Mouse (Mus musculus) skeletal muscle tissue, adult 2 months (tissue): ENCODE measurements at regions not wholly inside any gene's neighbourhood (a gene's known extent, or its start where the extent isn't known, plus 50 kb on each side); places are given as distances from the start of the nearest gene placed in this dataset.

Experiments used
- DNase-seq: peaks from one replicate; pipeline ENCODE4 v3.0.0-alpha.2; 2012; ENCODE audit warnings: low read depth, low spot score

- DNase-seq: peak; percentile 55
These were observed 3638.1 kb upstream of the Gm7489 start for GRCm38 (mm10) chr15:50246418-50247186.

DNA sequence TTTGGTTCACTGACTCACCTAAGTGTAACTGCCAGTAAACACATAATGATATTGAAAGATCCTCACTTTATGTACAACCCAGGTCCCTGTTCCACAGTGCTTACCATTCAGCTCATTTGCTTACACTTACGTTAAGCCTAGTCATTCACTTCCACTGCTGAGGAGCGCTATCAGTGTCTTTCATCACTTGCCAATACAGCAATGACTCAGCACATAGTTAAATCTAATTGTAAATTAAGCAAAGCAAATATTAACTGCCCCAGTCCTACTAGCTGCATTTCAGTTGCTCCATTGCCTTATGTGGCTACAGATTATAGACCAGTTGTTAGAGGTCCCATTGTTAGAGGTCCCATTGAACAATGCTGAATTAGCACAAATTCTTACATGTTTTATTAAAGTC is 3624.6 kb upstream of the Gm7489 start:
- no peak for DNase-seq

DNA sequence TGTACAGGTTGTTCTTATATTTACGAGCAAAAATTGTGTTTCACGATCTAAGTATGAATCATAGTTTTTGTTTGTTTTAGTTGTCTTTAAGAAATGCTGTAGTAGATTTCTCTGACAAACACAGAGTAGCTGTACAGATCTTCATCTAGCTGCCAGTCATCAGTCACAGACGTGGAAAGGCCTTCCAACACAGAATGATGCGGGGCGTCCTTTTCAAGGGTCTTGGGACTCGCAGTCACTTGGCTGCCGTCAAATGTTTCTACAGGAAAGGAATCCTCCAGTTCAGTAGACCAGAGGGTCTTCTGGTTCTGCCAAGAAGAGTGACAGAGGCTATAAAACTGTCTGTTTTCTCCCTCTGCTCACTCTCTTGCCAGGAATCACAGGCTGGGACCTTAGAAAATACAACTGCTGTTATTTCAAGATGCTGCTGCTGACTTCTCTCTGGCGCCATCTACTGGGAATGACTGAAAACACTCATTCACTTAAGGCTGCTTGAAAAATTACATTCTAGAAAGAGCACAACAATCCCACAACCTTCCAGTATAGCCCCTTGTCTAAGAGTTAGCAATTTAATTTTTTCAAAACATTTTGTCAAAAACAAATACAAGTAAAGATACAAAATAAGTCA is 3623.3 kb upstream of the Gm7489 start:
- peak; percentile 50 for DNase-seq

- DNase-seq: no peak
These were observed 3617.2 kb upstream of the Gm7489 start for GRCm38 (mm10) chr15:50267542-50267941.

DNA sequence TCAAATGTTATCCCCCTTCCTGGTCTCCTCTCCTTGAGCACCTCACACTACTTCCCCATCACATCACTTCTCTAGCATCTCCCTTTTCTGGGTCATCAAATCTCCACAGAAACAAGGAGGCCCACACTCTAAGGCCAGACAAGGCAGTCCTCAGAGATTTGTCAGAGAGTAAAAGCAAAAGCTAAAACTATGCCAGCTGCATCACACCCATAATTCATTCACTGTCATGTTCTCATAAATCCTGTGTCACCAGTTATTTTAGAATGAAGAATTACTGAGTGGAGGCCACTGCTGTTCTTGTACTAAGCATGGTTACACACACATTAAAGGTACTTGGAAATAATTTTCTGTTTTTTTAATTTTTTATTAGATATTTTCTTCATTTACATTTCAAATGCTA is 3613.1 kb upstream of the Gm7489 start:
- no peak for DNase-seq

- no peak for DNase-seq
These were observed 3602.1 kb upstream of the Gm7489 start for GRCm38 (mm10) chr15:50282576-50282975.

DNA sequence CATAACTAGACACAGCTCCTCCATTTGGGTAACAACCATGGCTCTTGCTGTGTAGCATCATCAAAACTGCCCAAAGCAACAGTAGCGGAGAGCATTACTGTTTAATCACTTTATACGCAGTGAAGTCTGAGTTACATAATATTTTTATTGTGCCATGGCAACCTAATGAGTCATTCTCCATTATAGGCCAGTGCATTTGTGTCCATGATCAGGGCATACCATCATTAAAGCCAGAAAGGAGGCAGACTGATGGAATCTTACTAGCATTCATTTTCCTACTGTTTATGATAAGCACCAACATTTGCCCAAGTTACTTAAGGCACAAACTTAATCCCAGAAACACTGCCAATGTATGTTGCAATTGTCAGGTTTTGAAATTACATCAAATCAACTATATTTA is 3601.2 kb upstream of the Gm7489 start:
- no peak for DNase-seq

DNA sequence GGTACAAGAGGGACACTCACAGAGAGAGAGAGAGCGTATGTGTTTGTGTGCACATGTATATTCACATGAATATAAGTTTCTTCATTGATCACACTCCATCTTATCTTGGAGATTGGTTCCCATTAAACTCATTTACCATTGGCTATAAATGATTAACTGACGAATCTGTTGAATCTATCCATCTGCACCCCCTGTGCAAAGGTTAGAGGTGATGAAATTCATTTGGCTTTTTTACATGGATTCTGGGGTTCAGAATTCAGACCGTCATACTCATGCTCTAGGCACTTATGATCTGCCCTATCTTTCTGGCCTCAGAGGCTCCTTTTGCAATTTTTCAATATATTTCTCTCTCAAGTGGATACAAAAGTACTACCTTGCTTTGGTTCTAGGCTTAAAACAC is 3582.9 kb upstream of the Gm7489 start:
- no peak for DNase-seq

- DNase-seq: no peak
These were observed 3580.6 kb upstream of the Gm7489 start for GRCm38 (mm10) chr15:50304085-50304484.

DNA sequence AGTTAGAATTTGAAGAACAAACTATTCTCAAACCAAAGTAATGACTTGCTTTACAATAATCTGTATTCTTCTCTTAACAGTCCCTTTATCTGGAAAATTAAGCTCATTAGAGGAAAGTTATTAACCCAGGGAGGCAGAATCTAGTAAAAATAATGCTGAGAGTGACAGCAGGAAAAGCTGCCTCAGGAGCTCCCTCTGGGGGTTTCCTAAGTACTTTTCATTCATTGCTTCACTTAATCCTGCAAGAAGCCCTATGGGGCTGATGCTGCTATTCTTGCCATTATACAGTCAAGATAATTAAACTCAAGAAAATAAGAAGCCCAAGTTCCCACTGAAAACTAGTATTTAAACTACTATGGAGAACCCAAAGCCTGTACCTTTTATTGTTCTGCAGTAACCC is 3563.9 kb upstream of the Gm7489 start:
- DNase-seq: no peak

- no peak for DNase-seq
These were observed 3539.2 kb upstream of the Gm7489 start for GRCm38 (mm10) chr15:50345536-50345935.

GRCm38 (mm10) chr15:50346953-50347352 is 3537.8 kb upstream of the Gm7489 start:
- no peak for DNase-seq

GRCm38 (mm10) chr15:50360033-50360988 is 3524.4 kb upstream of the Gm7489 start:
- no peak for DNase-seq

DNA sequence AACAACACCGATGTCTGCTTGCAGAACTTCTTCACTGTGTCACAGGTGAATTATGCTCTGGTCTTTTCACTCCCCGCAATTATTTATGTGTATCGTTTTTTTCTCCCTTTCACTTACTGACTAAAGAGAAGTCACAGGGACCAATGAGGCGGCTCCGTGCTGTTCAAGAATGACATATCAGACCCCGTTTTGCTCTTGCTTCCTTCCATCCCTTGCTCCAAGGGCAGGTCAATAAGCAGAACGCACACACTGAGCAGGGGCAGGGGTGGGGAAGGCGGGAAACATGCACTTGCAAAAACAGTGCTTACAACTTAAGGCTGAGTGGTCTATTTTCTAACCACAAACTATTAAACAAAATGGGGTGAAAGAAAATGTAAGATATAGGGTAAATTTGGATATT is 3523.4 kb upstream of the Gm7489 start:
- DNase-seq: no peak

GRCm38 (mm10) chr15:50361751-50362507 is 3522.8 kb upstream of the Gm7489 start:
- no peak for DNase-seq

DNA sequence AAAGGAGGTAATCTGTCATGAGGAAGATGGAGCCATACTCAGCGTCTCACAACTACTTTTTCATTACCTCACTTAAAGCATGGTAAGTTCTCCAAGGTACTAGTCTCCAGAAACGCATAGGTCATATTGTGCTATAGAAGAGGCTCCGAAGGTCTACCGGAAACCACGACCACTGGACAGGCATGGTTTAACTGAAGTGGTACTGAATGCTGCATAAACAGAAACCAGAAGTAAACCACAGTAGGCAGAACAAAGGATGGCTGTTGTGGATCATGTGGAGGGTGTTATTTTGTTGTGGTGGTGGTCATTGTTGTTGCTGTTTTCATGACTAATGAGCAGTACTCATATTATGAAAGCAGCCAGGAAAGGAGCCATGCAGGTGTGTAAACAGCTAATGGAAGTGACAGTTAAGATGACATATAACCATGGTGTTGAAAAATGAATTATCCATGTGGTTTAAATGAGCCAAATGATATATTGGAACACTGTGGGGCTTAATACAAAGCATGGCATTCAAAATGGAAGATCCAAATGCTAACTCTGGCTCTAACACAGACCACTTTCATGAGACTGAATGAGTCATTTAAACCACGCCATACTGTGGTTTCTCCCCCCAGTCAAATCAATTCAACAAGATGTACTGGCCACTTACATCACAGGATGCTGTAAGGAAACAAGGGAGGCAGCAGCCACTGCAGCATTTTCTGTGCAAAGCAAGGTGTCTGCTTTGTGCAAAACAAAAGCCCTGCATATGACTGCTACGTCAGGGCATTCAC is 3484.5 kb upstream of the Gm7489 start:
- DNase-seq: no peak

- DNase-seq: no peak
These were observed 3483.3 kb upstream of the Gm7489 start for GRCm38 (mm10) chr15:50401386-50401785.

DNA sequence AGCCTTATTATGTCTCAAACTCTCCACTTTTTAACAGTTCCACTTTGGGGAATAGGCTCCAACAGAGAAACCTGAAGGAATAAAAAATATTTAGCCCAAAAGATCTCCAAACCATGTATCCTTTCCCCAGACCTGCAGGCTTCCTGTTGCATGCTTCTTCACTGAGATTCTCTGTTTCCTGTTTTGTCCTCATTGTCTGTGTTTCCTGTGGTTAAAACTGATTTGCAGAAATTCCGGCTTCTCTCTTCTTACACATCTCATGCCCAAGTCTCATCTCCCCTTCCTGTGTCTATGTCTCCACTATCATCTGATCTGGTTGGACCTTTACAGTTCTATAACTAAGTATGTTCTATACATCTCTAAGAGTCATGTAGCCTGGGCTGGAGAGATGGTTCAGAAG is 3482.2 kb upstream of the Gm7489 start:
- no peak for DNase-seq

GRCm38 (mm10) chr15:50403883-50404282 is 3480.8 kb upstream of the Gm7489 start:
- no peak for DNase-seq

- no peak for DNase-seq
These were observed 3475.7 kb upstream of the Gm7489 start for GRCm38 (mm10) chr15:50408985-50409384.

DNA sequence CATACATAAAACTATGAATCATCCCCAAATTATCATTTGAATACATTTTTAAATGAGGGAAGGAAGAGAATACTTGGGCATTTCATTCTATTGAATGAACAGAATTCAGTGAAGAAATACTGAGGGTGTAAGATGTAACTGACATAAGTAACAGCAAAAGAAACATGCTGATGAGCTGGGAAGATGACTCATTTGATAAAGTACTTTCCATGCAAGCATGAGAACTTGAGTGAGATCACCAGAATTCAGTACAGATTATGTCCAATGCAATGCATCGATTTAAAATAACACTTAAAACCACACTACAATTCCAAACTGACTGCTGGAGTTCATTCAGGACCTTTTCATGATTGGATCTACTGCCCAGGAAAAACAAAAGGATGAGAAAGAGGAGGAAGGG is 3467.1 kb upstream of the Gm7489 start:
- no peak for DNase-seq
